Mouse (Mus musculus): ENCODE results near the gene Jph3. TPM values are rescaled to one million over a fixed set of nuclear protein-coding genes. Genes with fewer than 3 reads are reported as not detected.

The Jph3 gene
- total and polyA plus RNA-seq, 2 experiments from 2014 or later: 70.2 to 110 TPM

- Histone ChIP-seq H3K27ac (ENCODE audit: low read depth, low read length) (no peak overlapping the region), H3K4me2 (ENCODE audit: low read depth, low read length, poor library complexity, severe bottlenecking) (no peak overlapping the region), H3K36me3 (ENCODE audit: insufficient read depth, low read length) (peaks cover 17% of the 10 kb centered on the region; the same call in 1 of the 2 replicates), H3K4me3 (ENCODE audit: low read depth, low read length) (no peak overlapping the region), H3K9me3 (ENCODE audit: low read length) (no peaks in the 10 kb centered on the region), H3K9ac (replicated peaks; ENCODE audit: low read length, poor library complexity, severe bottlenecking) (no peak overlapping the region), H3K27me3 (ENCODE audit: insufficient read depth, low read length) (no peaks in the 10 kb centered on the region), H3K4me1 (ENCODE audit: insufficient read depth, low read length) (no peaks in the 10 kb centered on the region)
- DNase-seq (ENCODE audit: low spot score): no peak
- ATAC-seq (ENCODE audit: low FRiP score): no peak
- WGBS: 89% methylated on average over 6 of the region's 6 CpGs
- no peak for TF ChIP-seq CTCF (IDR thresholded peaks at IDR 0.05)
These were observed 91.4 kb downstream of the Jph3 start for GRCm38 (mm10) chr8:121820840-121821239.

GRCm38 (mm10) chr8:121821320-121821719 is 91.9 kb downstream of the Jph3 start:
- Histone ChIP-seq H3K4me2 (ENCODE audit: low read depth, low read length, poor library complexity, severe bottlenecking) (no peak overlapping the region), H3K9me3 (ENCODE audit: low read length) (no peaks in the 10 kb centered on the region), H3K36me3 (ENCODE audit: insufficient read depth, low read length) (peaks cover 17% of the 10 kb centered on the region; the same call in 1 of the 2 replicates), H3K4me1 (ENCODE audit: insufficient read depth, low read length) (no peaks in the 10 kb centered on the region), H3K27ac (ENCODE audit: low read depth, low read length) (no peak overlapping the region), H3K27me3 (ENCODE audit: insufficient read depth, low read length) (no peaks in the 10 kb centered on the region), H3K4me3 (ENCODE audit: low read depth, low read length) (no peak overlapping the region), H3K9ac (replicated peaks; ENCODE audit: low read length, poor library complexity, severe bottlenecking) (no peak overlapping the region)
- WGBS: 90% methylated on average over 11 of the region's 11 CpGs
- DNase-seq (ENCODE audit: low spot score) (no peak), ATAC-seq (ENCODE audit: low FRiP score) (no peak)
- TF ChIP-seq CTCF (IDR thresholded peaks at IDR 0.05): no peak

- Histone ChIP-seq H3K4me1 (ENCODE audit: insufficient read depth, low read length) (no peaks in the 10 kb centered on the region), H3K27me3 (ENCODE audit: insufficient read depth, low read length) (no peaks in the 10 kb centered on the region), H3K27ac (ENCODE audit: low read depth, low read length) (no peak overlapping the region), H3K4me3 (ENCODE audit: low read depth, low read length) (no peak overlapping the region), H3K9me3 (ENCODE audit: low read length) (no peaks in the 10 kb centered on the region), H3K4me2 (ENCODE audit: low read depth, low read length, poor library complexity, severe bottlenecking) (no peak overlapping the region), H3K36me3 (ENCODE audit: insufficient read depth, low read length) (peaks cover 17% of the 10 kb centered on the region; the same call in 1 of the 2 replicates), H3K9ac (replicated peaks; ENCODE audit: low read length, poor library complexity, severe bottlenecking) (no peak overlapping the region)
- 94% methylated on average over 8 of the region's 9 CpGs for WGBS
- DNase-seq (ENCODE audit: low spot score): no peak
- no peak for TF ChIP-seq CTCF (IDR thresholded peaks at IDR 0.05)
- no peak for ATAC-seq (ENCODE audit: low FRiP score)
These were observed 92.3 kb downstream of the Jph3 start for GRCm38 (mm10) chr8:121821770-121822169.

- DNase-seq (ENCODE audit: low spot score): no peak
- Histone ChIP-seq H3K4me3 (ENCODE audit: low read depth, low read length) (no peak overlapping the region), H3K4me2 (ENCODE audit: low read depth, low read length, poor library complexity, severe bottlenecking) (peak overlapping the region; percentile 93; the same call in 1 of the 2 replicates), H3K36me3 (ENCODE audit: insufficient read depth, low read length) (no peaks in the 10 kb centered on the region), H3K9me3 (ENCODE audit: low read length) (no peaks in the 10 kb centered on the region), H3K27ac (ENCODE audit: low read depth, low read length) (no peak overlapping the region), H3K4me1 (ENCODE audit: insufficient read depth, low read length) (peaks cover 13% of the 10 kb centered on the region; the same call in 1 of the 2 replicates), H3K9ac (replicated peaks; ENCODE audit: low read length, poor library complexity, severe bottlenecking) (no peak overlapping the region), H3K27me3 (ENCODE audit: insufficient read depth, low read length) (no peaks in the 10 kb centered on the region)
- TF ChIP-seq CTCF (IDR thresholded peaks at IDR 0.05): no peak
- no peak for ATAC-seq (ENCODE audit: low FRiP score)
- WGBS: 96% methylated on average over 5 of the region's 5 CpGs
These were observed 98.3 kb downstream of the Jph3 start for GRCm38 (mm10) chr8:121827726-121828125.

- H3K36me3 ChIP-seq (ENCODE audit: insufficient read depth, low read length): no peaks in the 10 kb centered on the region
- peak overlapping the region; percentile 85; the same call in 1 of the 2 replicates for H3K27ac ChIP-seq (ENCODE audit: low read depth, low read length)
- ATAC-seq (ENCODE audit: low FRiP score): no peak
- WGBS: 36% methylated on average over 10 of the region's 10 CpGs
- peak overlapping the region; percentile 69 for H3K4me3 ChIP-seq (ENCODE audit: low read depth, low read length)
- H3K4me1 ChIP-seq (ENCODE audit: insufficient read depth, low read length): peaks cover 13% of the 10 kb centered on the region; the same call in 1 of the 2 replicates
- no peak for TF ChIP-seq CTCF (IDR thresholded peaks at IDR 0.05)
- DNase-seq (ENCODE audit: low spot score): no peak
- peak overlapping the region; percentile 87 for H3K9ac ChIP-seq (replicated peaks; ENCODE audit: low read length, poor library complexity, severe bottlenecking)
- no peaks in the 10 kb centered on the region for H3K9me3 ChIP-seq (ENCODE audit: low read length)
- H3K27me3 ChIP-seq (ENCODE audit: insufficient read depth, low read length): no peaks in the 10 kb centered on the region
- peak overlapping the region; percentile 93 for H3K4me2 ChIP-seq (ENCODE audit: low read depth, low read length, poor library complexity, severe bottlenecking)
These were observed 99.1 kb downstream of the Jph3 start for GRCm38 (mm10) chr8:121828376-121829023.

- ATAC-seq (ENCODE audit: low FRiP score) (peak; percentile 98), DNase-seq (ENCODE audit: low spot score) (peak; percentile 94)
- Histone ChIP-seq H3K4me3 (ENCODE audit: low read depth, low read length) (peak within 1 kb of the TSS; percentile 69), H3K9me3 (ENCODE audit: low read length) (no peaks in the 10 kb centered on the region), H3K9ac (replicated peaks; ENCODE audit: low read length, poor library complexity, severe bottlenecking) (peak within 1 kb of the TSS; percentile 87), H3K27me3 (ENCODE audit: insufficient read depth, low read length) (no peaks in the 10 kb centered on the region), H3K4me1 (ENCODE audit: insufficient read depth, low read length) (peaks cover 13% of the 10 kb centered on the region; the same call in 1 of the 2 replicates), H3K36me3 (ENCODE audit: insufficient read depth, low read length) (no peaks in the 10 kb centered on the region), H3K27ac (ENCODE audit: low read depth, low read length) (peak within 1 kb of the TSS; percentile 85), H3K4me2 (ENCODE audit: low read depth, low read length, poor library complexity, severe bottlenecking) (peak within 1 kb of the TSS; percentile 93)
- 0 out of 2 replicates have a peak, but pooled peaks have one; percentile 7 for TF ChIP-seq CTCF (IDR thresholded peaks at IDR 0.05)
- under 1% methylated on average over 64 of the region's 68 CpGs for WGBS
These were observed 99.8 kb downstream of the Jph3 start, which contains the start of gene Klhdc4 for GRCm38 (mm10) chr8:121829048-121829776. Gene Klhdc4, minus strand, starts transcription at chr8:121829569.
